Mouse (Mus musculus): ENCODE results near the gene Chd4. TPM values are rescaled to one million over a fixed set of nuclear protein-coding genes. Genes with fewer than 3 reads are reported as not detected.

Gene Chd4
- polyA plus RNA-seq, 1 experiment, result 99.7 TPM

DNA sequence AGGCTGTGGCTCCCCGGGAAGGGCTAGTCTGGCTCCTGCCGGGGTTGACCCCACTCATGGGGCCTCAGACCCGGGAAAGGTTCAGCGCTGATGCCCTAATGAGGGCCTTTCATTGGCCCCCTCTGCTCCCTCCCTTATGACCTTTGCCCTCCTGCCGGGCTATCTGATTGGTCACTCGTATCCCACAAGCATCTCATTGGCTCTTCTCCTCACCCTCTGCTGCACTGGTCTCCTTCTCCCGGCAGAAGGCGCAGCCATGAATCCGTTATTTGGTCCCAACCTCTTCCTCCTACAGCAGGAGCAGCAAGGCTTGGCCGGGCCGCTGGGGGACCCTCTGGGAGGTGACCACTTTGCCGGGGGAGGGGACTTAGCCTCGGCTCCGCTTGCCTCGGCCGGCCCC lies 49.2 kb downstream of the Chd4 start, which contains the start of gene Iffo1:
TSS of gene Iffo1 (plus strand) at position 241 of the 400 bp plus-strand sequence.
- Histone ChIP-seq H3K27me3 (ENCODE audit: control insufficient read depth, insufficient read depth, insufficient read length) (no peaks in the 10 kb centered on the region), H3ac (ENCODE audit: control insufficient read depth, insufficient read length, low read depth) (peak within 1 kb of the TSS; percentile 75), H3K36me3 (ENCODE audit: control insufficient read depth, insufficient read depth) (peaks cover 37% of the 10 kb centered on the region), H3K79me2 (ENCODE audit: control insufficient read depth, insufficient read depth) (peaks cover 35% of the 10 kb centered on the region), H3K4me3 (ENCODE audit: insufficient read depth, poor library complexity, severe bottlenecking) (peak within 1 kb of the TSS; percentile 55), H3K79me3 (ENCODE audit: low read depth) (peaks cover 10% of the 10 kb centered on the region)
- no peak for TF ChIP-seq FOSL1 (IDR thresholded peaks at IDR 0.05; ENCODE audit: insufficient read depth, low read length, poor library complexity, severe bottlenecking)
- no peak for TF ChIP-seq MYOG (IDR thresholded peaks at IDR 0.05; ENCODE audit: control insufficient read depth, extremely low read depth, insufficient read length)
- TF ChIP-seq CEBPB (IDR thresholded peaks at IDR 0.05; ENCODE audit: low read depth), result no peak
- no peak for TF ChIP-seq MAX (IDR thresholded peaks at IDR 0.05)
- TF ChIP-seq MYOD1 (IDR thresholded peaks at IDR 0.05; ENCODE audit: control insufficient read depth, insufficient read length, low read depth), result no peak

DNA sequence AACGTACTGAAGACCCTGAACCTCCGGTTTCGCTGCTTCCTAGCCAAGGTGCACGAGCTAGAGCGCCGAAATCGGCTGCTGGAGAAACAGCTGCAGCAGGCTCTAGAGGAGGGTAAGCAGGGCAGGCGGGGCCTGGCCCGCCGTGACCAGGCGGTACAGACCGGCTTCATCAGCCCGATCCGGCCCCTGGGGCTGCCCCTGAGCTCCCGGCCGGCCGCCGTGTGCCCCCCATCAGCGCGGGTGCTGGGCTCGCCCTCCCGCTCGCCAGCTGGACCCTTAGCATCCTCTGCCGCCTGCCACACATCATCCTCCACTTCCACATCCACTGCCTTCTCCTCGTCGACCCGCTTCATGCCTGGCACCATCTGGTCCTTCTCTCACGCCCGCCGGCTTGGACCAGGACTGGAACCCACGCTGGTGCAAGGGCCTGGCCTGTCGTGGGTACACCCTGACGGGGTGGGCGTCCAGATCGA lies 49.7 kb downstream of the Chd4 start:
- TF ChIP-seq CTCF (IDR thresholded peaks at IDR 0.05; ENCODE audit: control insufficient read depth, insufficient read depth, insufficient read length) (no peak), MAX (IDR thresholded peaks at IDR 0.05) (no peak), MYOG (IDR thresholded peaks at IDR 0.05; ENCODE audit: control insufficient read depth, extremely low read depth, insufficient read length) (no peak), CEBPB (IDR thresholded peaks at IDR 0.05; ENCODE audit: low read depth) (no peak), USF1 (IDR thresholded peaks at IDR 0.05; ENCODE audit: low read depth) (no peak), MYOD1 (IDR thresholded peaks at IDR 0.05; ENCODE audit: control insufficient read depth, insufficient read length, low read depth) (no peak), FOSL1 (IDR thresholded peaks at IDR 0.05; ENCODE audit: insufficient read depth, low read length, poor library complexity, severe bottlenecking) (no peak)
- H3K4me3 ChIP-seq (ENCODE audit: insufficient read depth, poor library complexity, severe bottlenecking), result peak overlapping the region; percentile 55
- peaks cover 34% of the 10 kb centered on the region for H3K79me2 ChIP-seq (ENCODE audit: control insufficient read depth, insufficient read depth)
- H3K27me3 ChIP-seq (ENCODE audit: control insufficient read depth, insufficient read depth, insufficient read length), result no peaks in the 10 kb centered on the region
- H3K36me3 ChIP-seq (ENCODE audit: control insufficient read depth, insufficient read depth), result peaks cover 34% of the 10 kb centered on the region
- H3K79me3 ChIP-seq (ENCODE audit: low read depth), result peaks cover 10% of the 10 kb centered on the region
- peak overlapping the region; percentile 75 for H3ac ChIP-seq (ENCODE audit: control insufficient read depth, insufficient read length, low read depth)

DNA sequence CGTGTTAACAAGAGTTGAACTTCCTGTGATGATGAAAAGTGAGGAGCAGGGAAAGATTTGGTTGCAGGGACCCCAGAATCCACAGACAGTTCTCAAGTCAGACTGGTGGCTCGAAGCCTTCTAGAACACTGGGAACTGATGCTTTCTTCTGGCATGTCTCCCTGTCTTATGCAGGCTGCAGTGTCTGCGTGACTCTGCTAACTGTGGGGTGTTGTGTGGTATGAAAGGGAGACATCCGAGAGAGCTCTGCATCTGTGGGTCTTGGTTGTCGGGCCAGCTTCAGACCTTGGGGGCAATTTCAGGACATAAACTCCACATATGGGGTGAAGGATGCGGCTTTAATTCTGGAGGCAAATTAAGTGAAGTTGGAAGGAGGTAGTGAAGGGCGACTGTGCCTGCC lies 50.4 kb downstream of the Chd4 start:
- no peak for TF ChIP-seq FOSL1 (IDR thresholded peaks at IDR 0.05; ENCODE audit: insufficient read depth, low read length, poor library complexity, severe bottlenecking)
- TF ChIP-seq MYOG (IDR thresholded peaks at IDR 0.05; ENCODE audit: control insufficient read depth, extremely low read depth, insufficient read length), result no peak
- TF ChIP-seq MYOD1 (IDR thresholded peaks at IDR 0.05; ENCODE audit: control insufficient read depth, insufficient read length, low read depth), result no peak
- no peak for TF ChIP-seq CEBPB (IDR thresholded peaks at IDR 0.05; ENCODE audit: low read depth)
- no peak for TF ChIP-seq MAX (IDR thresholded peaks at IDR 0.05)
- TF ChIP-seq CTCF (IDR thresholded peaks at IDR 0.05; ENCODE audit: control insufficient read depth, insufficient read depth, insufficient read length), result no peak
- no peak for TF ChIP-seq USF1 (IDR thresholded peaks at IDR 0.05; ENCODE audit: low read depth)
- H3K36me3 ChIP-seq (ENCODE audit: control insufficient read depth, insufficient read depth), result peaks cover 29% of the 10 kb centered on the region

DNA sequence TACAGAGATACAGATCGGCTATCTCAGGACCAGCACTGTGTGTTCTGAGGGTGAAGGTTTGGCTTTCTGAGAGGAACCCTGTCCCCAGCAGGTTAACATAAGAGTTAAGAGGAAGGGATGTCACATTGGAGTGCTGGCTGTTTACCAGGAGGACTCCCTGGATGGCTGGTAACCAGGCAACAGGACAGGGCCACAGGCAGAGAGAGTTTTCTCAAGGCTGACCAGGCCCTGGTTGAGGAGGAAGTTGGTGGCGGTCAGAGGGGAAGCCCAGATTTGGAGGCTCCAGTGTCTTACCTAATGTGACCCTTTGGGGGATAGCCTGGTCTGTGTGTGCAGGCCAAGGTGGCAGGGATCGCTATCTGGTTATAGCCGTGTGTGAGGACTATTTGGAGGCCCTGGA lies 51.0 kb downstream of the Chd4 start:
- Histone ChIP-seq H3K36me3 (ENCODE audit: control insufficient read depth, insufficient read depth) (peaks cover 26% of the 10 kb centered on the region), H3K4me3 (ENCODE audit: insufficient read depth, poor library complexity, severe bottlenecking) (no peak overlapping the region)

More for the DNA sequence above, 50.4 kb downstream of the Chd4 start:
- peak overlapping the region; percentile 55 for H3K4me3 ChIP-seq (ENCODE audit: insufficient read depth, poor library complexity, severe bottlenecking)
- no peaks in the 10 kb centered on the region for H3K27me3 ChIP-seq (ENCODE audit: control insufficient read depth, insufficient read depth, insufficient read length)
- H3K79me2 ChIP-seq (ENCODE audit: control insufficient read depth, insufficient read depth), result peaks cover 34% of the 10 kb centered on the region
- H3ac ChIP-seq (ENCODE audit: control insufficient read depth, insufficient read length, low read depth), result peak overlapping the region; percentile 70
- peaks cover 10% of the 10 kb centered on the region for H3K79me3 ChIP-seq (ENCODE audit: low read depth)

DNA sequence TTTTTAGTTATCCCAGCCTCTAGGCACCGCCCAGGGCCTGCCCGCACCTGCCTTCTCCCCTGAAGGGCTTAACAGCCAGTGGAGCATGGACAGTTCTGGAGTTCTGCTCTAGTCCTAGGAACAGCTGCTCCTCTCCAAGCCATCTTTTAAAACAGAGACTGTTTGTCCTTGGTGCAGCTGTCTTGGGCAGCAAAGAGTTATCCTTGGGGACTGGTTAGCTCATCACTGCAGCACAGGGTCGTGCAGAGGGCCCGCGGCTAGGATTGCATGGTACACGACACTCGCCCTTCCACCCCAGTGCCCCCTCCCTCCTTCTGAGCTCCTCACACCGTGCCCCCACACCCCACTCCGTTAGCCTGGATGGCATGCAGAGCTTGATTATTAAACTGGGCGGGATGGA lies 51.5 kb downstream of the Chd4 start:
- TF ChIP-seq USF1 (IDR thresholded peaks at IDR 0.05; ENCODE audit: low read depth), result no peak
- peak; percentile 84 for TF ChIP-seq MYOD1 (IDR thresholded peaks at IDR 0.05; ENCODE audit: control insufficient read depth, insufficient read length, low read depth)
- no peak for TF ChIP-seq CTCF (IDR thresholded peaks at IDR 0.05; ENCODE audit: control insufficient read depth, insufficient read depth, insufficient read length)
- Histone ChIP-seq H3K4me3 (ENCODE audit: insufficient read depth, poor library complexity, severe bottlenecking) (no peak overlapping the region), H3K79me3 (ENCODE audit: low read depth) (peaks cover 10% of the 10 kb centered on the region)

More for the DNA sequence above, 51.0 kb downstream of the Chd4 start:
- H3K79me3 ChIP-seq (ENCODE audit: low read depth), result peaks cover 10% of the 10 kb centered on the region
- H3ac ChIP-seq (ENCODE audit: control insufficient read depth, insufficient read length, low read depth), result peak overlapping the region; percentile 29
- H3K27me3 ChIP-seq (ENCODE audit: control insufficient read depth, insufficient read depth, insufficient read length), result no peaks in the 10 kb centered on the region
- no peak for TF ChIP-seq MYOG (IDR thresholded peaks at IDR 0.05; ENCODE audit: control insufficient read depth, extremely low read depth, insufficient read length)
- peaks cover 34% of the 10 kb centered on the region for H3K79me2 ChIP-seq (ENCODE audit: control insufficient read depth, insufficient read depth)

DNA sequence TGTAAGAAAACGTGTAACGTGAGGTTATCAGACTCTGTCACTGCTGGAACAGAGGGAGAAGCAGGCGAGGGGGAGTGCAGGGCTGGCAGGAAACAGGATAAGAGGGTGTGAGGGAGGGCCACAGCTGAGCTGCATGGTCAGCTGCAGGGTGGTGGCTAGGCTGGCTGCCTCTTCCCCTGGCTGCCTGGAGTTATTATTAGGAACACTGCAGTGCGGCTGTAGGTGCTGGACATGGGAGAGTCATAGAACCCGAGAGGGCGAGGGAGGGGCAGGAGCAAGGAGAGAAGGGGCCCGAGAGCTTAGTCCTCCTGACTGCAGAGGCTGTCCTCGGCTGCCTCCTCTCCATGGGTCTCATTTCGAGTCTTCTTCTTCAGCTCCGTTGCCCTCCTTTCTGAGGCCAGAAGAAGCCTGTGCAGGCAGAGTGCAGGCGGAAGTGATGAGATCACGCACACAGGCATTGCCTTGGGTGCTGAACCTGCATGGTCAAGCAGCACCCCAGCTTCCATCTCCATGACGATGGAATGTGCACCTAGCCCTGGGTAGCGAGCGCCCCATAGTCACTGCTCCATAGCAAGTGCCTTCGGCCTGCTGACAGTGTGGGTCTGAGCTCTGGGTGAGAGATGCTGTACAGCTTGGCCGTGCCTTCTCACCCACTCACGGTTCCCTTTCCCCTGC lies 52.6 kb downstream of the Chd4 start:
- H3K79me3 ChIP-seq (ENCODE audit: low read depth), result peaks cover 10% of the 10 kb centered on the region
- H3K27me3 ChIP-seq (ENCODE audit: control insufficient read depth, insufficient read depth, insufficient read length), result no peaks in the 10 kb centered on the region
- peak; percentile 54 for TF ChIP-seq MYOD1 (IDR thresholded peaks at IDR 0.05; ENCODE audit: control insufficient read depth, insufficient read length, low read depth)
- TF ChIP-seq CEBPB (IDR thresholded peaks at IDR 0.05; ENCODE audit: low read depth), result no peak
- H3K36me3 ChIP-seq (ENCODE audit: control insufficient read depth, insufficient read depth), result peaks cover 20% of the 10 kb centered on the region
- peaks cover 34% of the 10 kb centered on the region for H3K79me2 ChIP-seq (ENCODE audit: control insufficient read depth, insufficient read depth)
- H3ac ChIP-seq (ENCODE audit: control insufficient read depth, insufficient read length, low read depth), result peak overlapping the region; percentile 55
- no peak overlapping the region for H3K4me3 ChIP-seq (ENCODE audit: insufficient read depth, poor library complexity, severe bottlenecking)

More for the DNA sequence above, 51.5 kb downstream of the Chd4 start:
- peaks cover 21% of the 10 kb centered on the region for H3K36me3 ChIP-seq (ENCODE audit: control insufficient read depth, insufficient read depth)
- no peaks in the 10 kb centered on the region for H3K27me3 ChIP-seq (ENCODE audit: control insufficient read depth, insufficient read depth, insufficient read length)
- H3ac ChIP-seq (ENCODE audit: control insufficient read depth, insufficient read length, low read depth), result no peak overlapping the region
- peaks cover 34% of the 10 kb centered on the region for H3K79me2 ChIP-seq (ENCODE audit: control insufficient read depth, insufficient read depth)

Data from C2C12 (cell line).